Mouse (Mus musculus) spleen, adult 18-20 months (tissue): ENCODE results near the gene Mest.

Experiments
- DNase-seq, 2 experiments: peaks; one replicate each; pipeline ENCODE4 v3.0.0; 2022; ENCODE audit warnings: mixed read lengths in 2 of 2

The Mest gene

GRCm38 (mm10) chr6:30723331-30723730, at the start of gene Mest:
Gene Mest, plus strand, starts transcription at chr6:30723547.
- no peak for DNase-seq

- DNase-seq: no peak
Observed at GRCm38 (mm10) chr6:30673764-30674561, 49.4 kb upstream of the Mest start.

DNA sequence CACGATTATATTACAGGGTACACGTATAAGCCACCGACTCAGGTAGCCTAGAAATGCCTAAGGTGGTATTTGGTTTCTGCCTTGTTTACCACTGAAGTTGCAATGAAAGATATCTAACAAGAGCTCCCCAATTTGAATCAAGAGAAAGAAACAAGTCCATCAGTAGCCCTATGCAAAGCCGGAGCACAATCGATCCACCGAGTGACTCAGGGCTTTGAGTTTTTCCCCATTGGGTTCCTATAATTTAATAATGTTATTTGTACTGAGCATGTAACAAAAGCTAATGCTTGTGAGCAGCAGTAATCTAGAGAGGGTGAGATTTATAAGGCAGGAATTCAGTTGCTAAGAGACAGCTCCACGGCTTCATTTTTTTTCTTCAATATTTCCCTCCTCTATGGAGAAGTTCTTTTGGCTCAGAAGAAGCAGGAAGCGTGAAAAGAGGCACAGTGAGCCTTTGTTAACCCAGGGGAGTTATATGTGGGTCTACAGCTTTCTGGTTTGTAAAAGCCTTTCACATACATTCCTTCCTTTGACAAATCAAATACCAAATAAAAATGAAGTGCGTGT, 48.5 kb upstream of the Mest start:
- DNase-seq: no peak

- no peak for DNase-seq
Observed at GRCm38 (mm10) chr6:30675281-30675771, 48.0 kb upstream of the Mest start.

DNA sequence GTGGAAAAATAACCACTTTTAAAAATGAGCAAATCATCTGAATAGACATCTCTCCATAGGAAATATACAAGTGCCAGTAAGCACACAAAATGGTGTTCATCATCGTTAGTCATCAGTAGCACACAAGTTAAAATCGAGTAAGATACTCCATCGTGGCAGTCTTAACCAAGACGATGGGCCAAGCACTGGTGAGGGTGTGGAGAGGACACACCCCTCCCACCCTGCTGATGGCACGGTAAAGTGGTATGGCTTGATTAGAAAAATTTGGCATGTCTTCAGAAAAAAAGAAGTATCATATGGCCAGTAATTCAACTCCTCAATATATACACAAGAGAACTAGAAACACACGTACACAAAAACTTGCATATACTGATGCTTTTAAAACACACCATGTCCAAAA, 46.8 kb upstream of the Mest start:
- DNase-seq: no peak

DNA sequence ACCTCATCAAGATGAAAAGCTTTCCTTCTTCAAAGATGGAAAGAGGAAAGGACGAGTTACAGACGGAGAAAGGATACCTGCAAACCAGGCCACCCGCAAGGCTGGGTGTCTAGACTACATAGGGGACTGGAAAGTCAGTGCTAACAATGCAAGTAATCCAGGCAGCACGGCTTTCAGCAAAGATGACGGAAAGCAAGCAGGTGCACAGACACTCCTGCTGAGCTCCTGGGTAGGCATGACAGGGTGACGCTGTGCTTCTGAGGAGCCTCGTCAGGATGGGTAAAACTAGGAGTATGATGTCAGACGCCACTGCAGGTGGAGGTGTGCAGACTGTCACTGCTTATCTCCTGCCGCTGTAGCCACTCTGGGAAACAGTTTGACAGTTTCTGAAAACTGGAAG, 45.8 kb upstream of the Mest start:
- DNase-seq: no peak

DNA sequence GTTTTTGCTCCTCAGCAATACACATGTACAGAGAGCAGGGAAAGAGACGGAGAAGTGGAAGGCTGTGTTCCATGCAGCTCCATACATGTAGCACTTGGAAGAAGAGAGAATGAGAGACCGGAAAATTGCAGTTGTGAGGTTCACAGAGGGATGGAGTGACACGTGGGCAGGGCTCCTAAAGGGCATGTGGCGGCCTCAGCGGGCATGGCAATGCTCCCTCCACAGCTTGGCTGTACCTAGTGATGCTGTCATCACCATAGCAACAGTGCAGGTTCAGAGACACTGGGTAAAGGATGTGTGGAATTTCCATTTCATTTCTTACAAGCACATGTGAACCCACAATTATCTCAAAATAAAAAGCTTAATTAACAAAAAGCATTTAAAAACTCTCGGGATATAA, 44.9 kb upstream of the Mest start:
- no peak for DNase-seq

GRCm38 (mm10) chr6:30679567-30679966, 43.8 kb upstream of the Mest start:
- no peak for DNase-seq

- no peak for DNase-seq
Observed at GRCm38 (mm10) chr6:30680442-30680841, 42.9 kb upstream of the Mest start.

DNA sequence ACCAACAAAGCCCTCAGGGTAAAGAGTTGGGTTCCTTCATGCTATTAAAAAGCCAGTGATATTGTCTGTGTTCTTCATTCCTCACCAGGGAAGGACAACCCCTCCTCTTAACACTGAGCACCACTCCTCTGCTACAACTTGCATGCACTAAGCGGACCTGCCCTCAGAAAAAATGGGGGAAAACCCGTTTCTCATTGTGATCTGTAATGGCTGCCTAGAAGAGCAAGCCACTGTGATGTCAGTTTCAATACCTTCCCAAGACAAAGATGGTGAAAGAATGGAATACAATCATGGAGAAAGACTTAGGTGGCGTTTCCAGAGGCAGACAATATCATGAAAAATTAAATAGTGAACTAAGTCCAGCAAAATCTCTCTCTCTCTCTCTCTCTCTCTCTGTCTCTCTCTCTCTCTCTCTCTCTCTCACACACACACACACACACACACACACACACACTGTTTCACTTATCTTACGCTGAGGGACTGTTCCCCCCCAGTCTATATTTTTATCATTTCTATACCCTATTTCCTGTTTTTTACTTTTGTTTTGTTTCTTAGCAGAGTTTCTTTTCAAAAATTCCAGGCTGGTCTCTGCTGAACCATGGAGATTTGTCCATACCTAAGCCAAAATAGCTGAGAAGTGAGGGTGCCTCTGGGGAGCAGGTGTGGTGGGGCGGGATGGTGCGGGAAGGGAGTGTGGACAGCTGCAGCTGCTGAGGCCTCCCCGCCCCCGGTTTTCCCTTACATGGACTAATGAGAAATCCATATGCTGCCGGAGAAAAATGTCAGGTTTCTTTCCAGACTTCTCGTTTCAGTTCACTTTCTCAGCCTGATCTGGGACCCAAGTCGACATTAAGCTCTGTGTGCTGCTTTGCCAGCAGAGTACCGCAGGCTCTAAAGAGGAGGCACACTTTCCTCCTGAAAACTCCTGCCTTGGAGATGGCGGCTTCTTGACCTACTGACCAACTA, 41.1 kb upstream of the Mest start:
- DNase-seq: no peak

- no peak for DNase-seq
Observed at GRCm38 (mm10) chr6:30684570-30684969, 38.8 kb upstream of the Mest start.

DNA sequence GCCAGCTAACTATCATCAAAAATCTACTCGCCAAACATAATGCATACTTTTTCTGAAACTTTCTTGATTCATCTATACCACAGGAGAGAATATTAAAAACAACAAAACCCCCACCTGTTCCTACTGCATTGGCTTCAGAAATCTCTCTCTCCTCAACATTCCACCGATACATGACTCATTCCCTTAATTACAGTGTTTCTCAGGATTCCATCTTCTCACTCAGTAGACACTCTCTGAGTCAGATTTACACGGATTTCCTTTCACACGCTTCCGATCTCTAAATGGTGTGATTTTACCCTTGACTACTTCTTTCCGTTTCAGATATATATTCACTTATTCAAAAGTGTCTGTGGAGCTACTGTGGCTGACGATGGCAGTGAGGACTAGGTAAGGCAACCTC, 36.1 kb upstream of the Mest start:
- DNase-seq: no peak

GRCm38 (mm10) chr6:30692826-30693225, 30.5 kb upstream of the Mest start:
- DNase-seq: no peak

- DNase-seq: peak; percentile 85 to 92
Observed at GRCm38 (mm10) chr6:30693350-30693991, 29.9 kb upstream of the Mest start, which contains the start of gene Cep41. Gene Cep41, minus strand, starts transcription at chr6:30693749.

DNA sequence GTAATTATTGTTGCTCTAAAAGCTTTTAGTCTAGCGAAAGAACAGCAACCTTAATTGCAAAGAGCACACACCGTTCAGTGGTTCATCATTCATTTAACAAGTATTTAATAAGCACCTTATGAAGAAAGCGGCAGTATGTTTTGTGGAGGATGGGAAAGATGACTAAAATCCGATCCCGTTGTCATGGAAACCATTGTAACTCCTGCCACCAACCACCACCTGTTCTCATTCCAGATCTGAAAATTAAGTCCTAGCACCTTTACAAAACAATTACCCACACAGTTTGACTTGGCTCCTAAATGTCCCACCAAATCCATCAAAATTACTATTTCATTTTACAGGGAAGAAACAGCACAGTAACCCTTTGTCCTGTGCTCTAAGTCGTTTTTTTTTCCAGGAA, 29.1 kb upstream of the Mest start:
- no peak for DNase-seq

DNA sequence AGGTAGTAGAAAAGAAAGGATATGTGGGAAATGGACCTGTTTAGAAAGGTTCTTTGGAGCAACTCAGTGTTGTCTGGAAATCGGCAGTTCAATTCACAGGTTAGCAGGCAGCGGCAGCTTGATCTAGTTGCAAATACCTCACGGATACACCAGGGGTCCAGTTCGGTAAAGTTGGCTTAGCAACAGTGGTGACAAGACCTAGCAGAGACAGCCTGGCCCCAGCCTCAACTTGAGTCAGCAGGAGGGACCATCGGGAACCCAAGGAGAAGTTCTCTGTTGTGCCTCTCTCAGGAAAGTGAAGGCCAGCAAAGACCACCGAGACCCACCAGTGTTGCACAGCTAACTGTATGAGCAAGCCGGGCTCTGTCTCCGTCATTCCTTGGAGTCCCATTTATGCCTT, 28.2 kb upstream of the Mest start:
- no peak for DNase-seq

- no peak for DNase-seq
Observed at GRCm38 (mm10) chr6:30697464-30697863, 25.9 kb upstream of the Mest start.

DNA sequence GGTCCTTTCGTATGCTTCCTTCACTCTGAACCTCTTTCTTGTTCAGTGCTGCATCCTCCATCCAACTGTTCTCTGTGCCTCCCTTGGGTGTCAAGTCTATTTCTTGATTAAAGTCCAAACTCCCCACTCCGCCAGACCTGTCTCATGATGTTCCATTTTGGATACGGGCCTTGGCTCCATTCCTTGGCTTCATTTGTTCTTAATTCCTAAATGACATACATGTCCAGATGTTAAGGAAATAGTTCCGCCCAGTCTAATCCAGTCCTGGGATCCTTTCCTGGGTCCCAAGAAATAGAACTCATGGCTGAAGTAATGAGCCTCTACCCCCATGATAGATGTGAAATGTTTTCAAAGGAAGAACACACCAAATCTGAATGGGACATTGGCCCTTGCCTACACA, 25.3 kb upstream of the Mest start:
- DNase-seq: no peak

DNA sequence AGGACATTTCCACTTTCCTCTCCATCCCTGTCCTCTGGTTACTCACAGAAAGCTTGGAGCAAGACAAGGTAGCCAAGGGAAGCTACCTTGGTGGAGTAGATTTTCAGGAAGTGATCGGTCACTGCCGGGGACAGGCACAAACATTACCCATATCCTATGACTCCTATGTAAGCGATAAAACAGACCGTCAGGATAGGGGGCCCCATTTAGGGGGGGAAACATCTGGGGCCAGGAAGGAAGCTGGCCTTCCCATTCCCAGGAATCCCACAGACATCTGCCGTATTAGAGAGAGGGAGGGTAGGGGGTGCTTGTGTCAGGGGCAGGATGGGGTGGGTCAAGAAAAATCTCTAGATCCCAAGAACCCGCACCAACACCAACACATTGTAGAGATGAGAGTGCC, 23.2 kb upstream of the Mest start:
- no peak for DNase-seq

DNA sequence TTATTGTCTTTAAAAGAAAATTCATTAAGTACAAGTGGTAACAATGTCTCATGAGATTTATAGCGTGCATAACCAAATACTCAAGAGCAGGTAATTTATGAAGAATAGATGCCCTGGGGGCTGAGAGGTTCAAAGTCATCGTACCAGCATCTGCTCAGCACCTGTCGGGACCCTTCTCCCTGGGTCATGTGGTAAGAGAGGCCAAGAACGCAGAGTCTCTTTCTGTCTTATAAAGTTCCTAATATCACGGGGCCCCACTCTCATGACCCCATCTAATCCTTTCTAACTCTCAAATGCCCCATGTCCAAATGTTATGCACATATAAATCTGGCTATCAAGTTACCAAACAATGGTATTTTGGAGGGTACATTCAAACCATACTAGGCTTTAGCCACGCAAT, 20.5 kb upstream of the Mest start:
- DNase-seq: no peak

DNA sequence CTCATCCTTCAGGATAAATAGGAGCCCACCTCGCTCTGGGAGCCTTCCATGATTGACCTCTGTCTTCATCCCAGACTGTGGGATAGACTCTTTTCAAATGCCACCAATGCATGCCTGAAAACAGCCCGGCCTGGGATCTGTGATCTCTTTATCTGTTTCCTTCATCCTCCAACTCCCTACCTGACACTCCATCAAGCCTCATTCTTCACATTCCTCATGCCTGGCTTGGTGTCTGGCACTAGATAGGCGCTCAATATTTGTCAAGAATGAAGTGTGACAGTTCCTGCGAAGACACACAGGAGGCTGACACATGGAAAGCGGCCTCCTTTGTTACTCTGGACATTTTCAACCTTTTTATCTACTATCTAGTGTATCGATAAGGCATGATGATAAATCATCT, 19.9 kb upstream of the Mest start:
- no peak for DNase-seq

GRCm38 (mm10) chr6:30703977-30704602, 19.3 kb upstream of the Mest start:
- DNase-seq: no peak
